Mouse (Mus musculus) CD4-positive, CD25-positive, alpha-beta regulatory T cell, adult 4 months (primary cell): ENCODE data around the gene Trafd1. TPM values are rescaled to one million over a fixed set of nuclear protein-coding genes. Genes with fewer than 3 reads are reported as not detected.
A peak's percentile ranks its signal among the peaks of the same experiment; 100 is the strongest.

ENCODE experiments used
- ATAC-seq: one replicate; pipeline ENCODE4 v1.8.0; 2017
- polyA plus RNA-seq, 2 experiments: library from polyadenylated mRNA; unstranded; fragments of 100-300 nt; shearing (Covaris generic); gene quantifications; one replicate each; pipeline ENCODE4 v1.2.1; 2017

Gene Trafd1
- polyA plus RNA-seq, 2 experiments from 2014 or later, result 37.5 to 58.0 TPM

DNA sequence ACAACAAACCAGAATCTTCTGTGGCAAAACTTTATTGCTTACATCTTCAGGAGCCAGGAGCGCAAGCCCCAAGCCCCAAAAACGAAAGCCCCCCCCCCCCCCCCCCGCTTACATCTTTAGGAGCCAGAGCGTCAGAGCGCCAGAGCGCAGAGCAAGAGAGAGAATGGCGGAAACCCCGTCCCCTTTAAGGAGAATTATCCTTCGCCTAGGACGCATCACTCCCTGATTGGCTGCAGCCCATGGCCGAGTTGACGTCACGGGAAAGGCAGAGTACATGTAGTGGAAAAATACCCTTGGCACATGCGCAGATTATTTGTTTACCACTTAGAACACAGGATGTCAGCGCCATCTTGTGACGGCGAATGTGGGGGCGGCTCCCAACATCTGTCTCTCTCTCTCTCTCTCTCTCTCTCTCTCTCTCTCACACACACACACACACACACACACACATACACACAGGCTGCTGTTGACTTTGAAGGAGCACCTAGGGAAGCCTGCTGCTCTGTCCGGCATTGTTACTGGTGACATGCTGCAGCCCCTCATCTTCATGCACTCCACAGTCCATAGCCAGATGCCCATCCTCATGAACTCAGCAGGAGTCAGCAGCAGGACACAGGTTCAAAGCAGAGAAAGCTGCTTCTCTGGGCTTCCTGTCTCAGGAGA lies 55.1 kb downstream of the Trafd1 start:
- peak; percentile 44 for ATAC-seq

DNA sequence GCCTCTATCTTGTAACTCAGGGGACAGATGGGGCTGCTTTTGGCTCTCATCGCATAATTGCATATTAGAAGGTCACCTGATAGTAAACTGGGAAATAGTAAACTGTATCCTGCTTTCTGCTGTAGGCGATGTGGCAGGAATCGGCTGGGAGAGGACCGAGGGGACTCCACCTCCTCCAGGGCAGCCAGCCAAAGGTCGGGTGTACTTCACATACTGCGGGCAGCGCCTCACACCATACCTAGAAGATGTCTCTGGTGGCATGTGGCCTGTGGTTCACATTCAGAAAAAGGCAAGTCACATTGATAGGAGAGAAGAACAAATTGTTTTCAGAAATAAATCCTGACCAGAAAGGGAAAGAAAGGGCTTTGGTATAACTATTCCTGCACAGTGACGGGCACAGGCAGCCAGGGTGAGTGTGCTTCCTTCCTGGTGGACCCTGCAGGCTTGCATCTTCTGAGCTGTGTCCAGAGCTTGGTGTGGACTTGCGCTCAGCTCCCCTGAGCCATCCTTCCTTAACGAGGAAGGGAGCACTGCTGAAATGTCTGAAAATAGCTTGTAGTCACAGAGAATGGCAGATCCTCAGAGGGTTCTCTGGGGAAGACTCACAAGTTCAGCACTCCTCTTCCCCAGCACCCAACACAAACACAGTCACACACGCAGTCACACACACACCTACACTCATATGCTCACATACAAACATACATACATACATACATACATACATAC lies 55.9 kb downstream of the Trafd1 start:
- peak; percentile 30 for ATAC-seq

DNA sequence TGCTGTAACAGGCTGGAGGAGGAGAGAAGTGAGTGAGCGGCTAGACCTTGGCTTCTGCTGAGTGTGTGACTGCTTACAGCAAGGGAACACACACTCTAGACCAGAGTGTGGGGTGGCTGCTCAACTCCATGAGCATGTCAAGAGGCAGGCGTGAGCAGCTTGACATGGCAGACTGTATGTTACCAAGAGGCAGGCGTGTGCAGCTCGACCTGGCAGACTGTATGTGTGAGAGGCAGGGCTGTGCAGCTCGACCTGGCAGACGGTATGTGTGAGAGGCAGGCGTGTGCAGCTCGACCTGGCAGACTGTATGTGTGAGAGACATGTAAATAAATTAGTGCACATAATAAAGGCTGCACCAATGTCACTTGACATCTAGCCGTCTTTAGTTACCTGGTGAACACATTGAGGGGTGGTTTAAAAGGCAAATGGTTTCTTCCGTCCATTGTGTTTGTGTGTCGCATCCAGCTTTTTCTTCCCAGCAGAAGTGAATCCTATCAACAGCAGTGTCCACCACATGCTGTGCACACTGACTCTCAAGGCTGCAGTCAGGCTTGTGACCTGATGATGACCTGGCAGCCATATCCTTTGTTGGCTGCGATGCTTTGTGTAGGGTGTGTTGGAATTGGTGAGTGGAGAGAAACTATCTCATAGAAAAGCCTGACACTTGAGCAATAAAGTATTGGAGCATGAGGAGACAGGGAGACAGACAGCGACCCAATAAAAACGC lies 59.2 kb downstream of the Trafd1 start:
- ATAC-seq, result no peak

Other genes with a start within 250 kb of the Trafd1 start
- 1 to 10 TPM; 7.2 to 8.0 TPM for gene Ptpn11, start 194.2 kb downstream of the Trafd1 start, polyA plus RNA-seq
- 1,000 to 10,000 TPM; 1,708 to 1,898 TPM for gene Rpl6, start 181.2 kb downstream of the Trafd1 start, polyA plus RNA-seq
- 1 to 10 TPM; 8.8 to 9.8 TPM for gene Hectd4, start 165.4 kb downstream of the Trafd1 start, polyA plus RNA-seq
- 10 to 100 TPM; 43.2 to 54.1 TPM for gene Naa25, start 12.3 kb upstream of the Trafd1 start, polyA plus RNA-seq
- gene Tmem116, start 66.3 kb upstream of the Trafd1 start, polyA plus RNA-seq, result 1 to 10 TPM in 1 of 2 experiments, under 1 TPM in 1; 0.93 to 1.3 TPM
- gene Erp29, start 66.9 kb upstream of the Trafd1 start, polyA plus RNA-seq, result 10 to 100 TPM; 64.9 to 80.3 TPM
- gene Adam1b, start 117.8 kb upstream of the Trafd1 start, polyA plus RNA-seq, result not detected
- gene Adam1a, start 159.8 kb upstream of the Trafd1 start, polyA plus RNA-seq, result 1 to 10 TPM; 1.2 to 1.6 TPM
- not detected for gene Gm42878, start 159.8 kb upstream of the Trafd1 start, polyA plus RNA-seq
- 10 to 100 TPM; 23.5 to 32.2 TPM for gene Mapkapk5, start 160.3 kb upstream of the Trafd1 start, polyA plus RNA-seq
- gene Aldh2, start 208.2 kb upstream of the Trafd1 start, polyA plus RNA-seq, result 10 to 100 TPM in 1 of 2 experiments, 1 to 10 TPM in 1; 10.0 to 19.3 TPM
- gene Acad12, start 233.3 kb upstream of the Trafd1 start, polyA plus RNA-seq, result 1 to 10 TPM; 3.1 to 4.7 TPM